Mouse (Mus musculus): ENCODE results near the gene Slc22a3. TPM values are rescaled to one million over a fixed set of nuclear protein-coding genes. Genes with fewer than 3 reads are reported as not detected.
A peak's percentile ranks its signal among the peaks of the same experiment; 100 is the strongest.

The Slc22a3 gene
- polyA plus RNA-seq, 1 experiment from 2014 or later, result 0.59 TPM

DNA sequence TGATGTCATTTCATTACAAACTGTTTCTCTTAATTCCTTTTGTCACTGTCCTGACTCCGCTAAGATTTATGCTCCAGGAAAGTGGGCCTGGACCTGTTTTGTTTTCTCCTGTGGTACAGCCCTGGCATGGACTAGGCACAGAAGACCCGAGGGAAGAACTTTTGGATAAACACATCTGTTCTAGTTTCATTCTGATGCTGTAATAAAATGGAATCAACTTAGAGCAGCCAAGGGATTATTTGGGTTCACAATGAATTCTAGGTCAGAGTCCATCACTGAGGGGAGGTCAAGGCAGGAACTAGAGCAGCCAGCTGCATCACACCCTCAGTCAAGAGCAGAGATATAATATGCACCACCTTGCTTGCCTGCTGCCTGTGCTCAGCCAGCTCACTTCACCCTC, 119.7 kb downstream of the Slc22a3 start:
- H3K9me3 ChIP-seq, result no peaks in the 10 kb centered on the region
- 80% methylated on average over 2 of the region's 2 CpGs for WGBS

DNA sequence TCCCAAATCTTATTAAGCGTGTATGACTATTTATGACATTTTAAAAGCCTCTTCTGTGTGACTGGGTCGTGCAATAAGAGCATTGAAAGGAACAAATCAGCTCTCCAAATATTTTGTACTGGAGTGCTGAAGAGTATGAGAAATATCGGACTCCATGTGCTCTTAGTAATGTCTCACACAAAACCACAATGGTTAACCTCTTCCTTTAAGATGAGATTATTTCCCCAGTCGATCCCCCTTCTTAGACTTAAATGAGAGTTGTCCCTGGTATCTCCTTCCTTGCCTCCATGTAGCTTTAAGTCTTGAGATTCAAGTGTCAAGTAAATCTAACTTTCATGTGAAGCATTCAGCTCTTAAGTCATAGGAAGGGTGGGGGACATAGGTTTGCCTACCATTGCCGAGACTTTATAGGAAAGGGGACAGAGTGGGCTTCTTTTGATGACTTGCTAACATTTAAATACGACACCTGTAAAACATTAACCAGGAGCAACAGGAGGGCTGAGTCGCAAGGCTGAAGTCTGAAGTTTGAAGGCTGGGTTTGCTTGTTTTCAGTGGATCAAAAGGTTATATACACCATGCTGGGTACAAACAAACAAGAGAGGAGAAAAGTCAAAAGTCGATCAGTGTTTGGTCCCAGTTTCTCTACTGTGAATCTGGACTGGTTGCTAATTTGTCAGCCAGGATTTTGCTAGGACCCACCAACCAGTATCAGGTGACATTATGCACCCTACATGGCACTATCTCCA, 122.3 kb downstream of the Slc22a3 start:
- no peak for ATAC-seq (ENCODE audit: insufficient number of reproducible peaks, insufficient read depth, low FRiP score, low TSS enrichment, low read depth)
- WGBS, result 68% methylated on average over 8 of the region's 8 CpGs
- no peaks in the 10 kb centered on the region for H3K36me3 ChIP-seq
- no peaks in the 10 kb centered on the region for H3K4me1 ChIP-seq
- H3K27me3 ChIP-seq, result no peaks in the 10 kb centered on the region
- H3K27ac ChIP-seq, result no peak overlapping the region
- H3K9ac ChIP-seq, result no peak overlapping the region
- no peak overlapping the region for H3K4me2 ChIP-seq
- no peak overlapping the region for H3K4me3 ChIP-seq
- H3K9me3 ChIP-seq, result no peaks in the 10 kb centered on the region

More for the DNA sequence above, 119.7 kb downstream of the Slc22a3 start:
- H3K4me1 ChIP-seq, result no peaks in the 10 kb centered on the region
- no peak for ATAC-seq (ENCODE audit: insufficient number of reproducible peaks, insufficient read depth, low FRiP score, low TSS enrichment, low read depth)
- H3K27ac ChIP-seq, result no peak overlapping the region
- H3K4me3 ChIP-seq, result no peak overlapping the region
- H3K36me3 ChIP-seq, result no peaks in the 10 kb centered on the region
- no peaks in the 10 kb centered on the region for H3K27me3 ChIP-seq
- no peak overlapping the region for H3K4me2 ChIP-seq
- no peak overlapping the region for H3K9ac ChIP-seq

DNA sequence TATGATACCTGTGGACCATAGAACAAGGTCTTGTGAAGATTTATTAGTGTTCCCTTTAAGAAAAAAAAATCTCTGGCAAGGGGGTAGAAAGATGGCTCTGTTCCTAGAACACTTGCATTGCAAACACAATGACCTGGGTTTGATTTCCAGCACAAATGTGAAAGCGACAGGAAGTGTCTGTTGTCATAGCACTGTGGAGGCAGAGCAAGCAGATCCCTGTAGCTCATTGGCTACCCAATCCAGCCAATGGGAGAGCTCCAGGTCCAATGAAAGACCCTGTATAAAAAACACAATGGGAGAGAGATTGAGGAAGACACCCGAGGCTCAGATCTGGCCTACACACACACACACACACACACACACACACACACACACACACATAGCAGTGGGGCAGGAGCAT, 125.0 kb downstream of the Slc22a3 start:
- no peak overlapping the region for H3K4me2 ChIP-seq
- H3K4me1 ChIP-seq, result no peaks in the 10 kb centered on the region
- no peak overlapping the region for H3K9ac ChIP-seq
- no peak for ATAC-seq (ENCODE audit: insufficient number of reproducible peaks, insufficient read depth, low FRiP score, low TSS enrichment, low read depth)
- WGBS, result 31% methylated on average over 2 of the region's 2 CpGs
- no peak overlapping the region for H3K4me3 ChIP-seq
- H3K27me3 ChIP-seq, result no peaks in the 10 kb centered on the region
- no peaks in the 10 kb centered on the region for H3K36me3 ChIP-seq
- no peaks in the 10 kb centered on the region for H3K9me3 ChIP-seq
- H3K27ac ChIP-seq, result no peak overlapping the region

DNA sequence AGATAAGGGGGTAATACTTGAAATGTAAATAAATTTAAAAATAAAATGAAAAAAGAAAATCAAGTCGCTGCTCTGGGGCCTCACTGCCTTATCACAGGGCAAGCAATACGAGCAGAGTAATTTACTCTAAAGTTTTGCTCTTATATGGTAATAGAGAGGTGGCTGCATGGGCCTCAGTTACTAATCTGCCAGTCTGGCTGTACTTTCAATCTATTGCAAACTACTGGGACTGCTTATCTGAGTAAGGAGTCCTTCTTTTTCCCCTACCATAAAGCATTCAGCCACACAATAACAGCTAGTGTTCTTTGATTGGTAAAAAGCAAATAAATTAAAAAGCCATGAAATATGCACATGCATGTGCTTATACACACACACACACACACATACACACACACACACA, 125.9 kb downstream of the Slc22a3 start:
- Histone ChIP-seq H3K4me3 (no peak overlapping the region), H3K27ac (no peak overlapping the region), H3K9me3 (no peaks in the 10 kb centered on the region), H3K4me2 (no peak overlapping the region), H3K27me3 (no peaks in the 10 kb centered on the region), H3K9ac (no peak overlapping the region), H3K4me1 (no peaks in the 10 kb centered on the region), H3K36me3 (no peaks in the 10 kb centered on the region)
- ATAC-seq (ENCODE audit: insufficient number of reproducible peaks, insufficient read depth, low FRiP score, low TSS enrichment, low read depth), result no peak
- 81% methylated on average over 2 of the region's 2 CpGs for WGBS

DNA sequence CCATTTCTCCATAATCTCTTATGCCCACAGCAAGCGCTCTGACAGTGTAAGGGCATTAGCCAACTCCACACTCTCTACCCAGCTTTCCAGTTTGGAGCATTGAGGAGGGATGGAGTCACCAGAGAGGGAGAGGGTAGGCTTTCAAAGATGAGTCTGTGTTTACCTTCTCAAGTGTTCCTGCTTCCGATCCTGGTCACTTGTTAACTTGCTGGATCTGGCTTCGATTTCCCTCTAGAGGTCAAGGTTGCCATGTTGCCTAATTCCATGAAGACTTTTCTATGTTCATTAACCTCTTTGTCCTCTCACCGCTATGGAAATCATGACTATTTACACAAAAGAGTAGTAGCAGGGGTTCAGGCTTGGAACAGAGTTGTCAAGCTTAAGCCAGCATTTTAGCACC, 127.2 kb downstream of the Slc22a3 start:
- Histone ChIP-seq H3K4me2 (no peak overlapping the region), H3K27me3 (no peaks in the 10 kb centered on the region), H3K4me1 (no peaks in the 10 kb centered on the region), H3K9me3 (no peaks in the 10 kb centered on the region), H3K4me3 (no peak overlapping the region), H3K27ac (no peak overlapping the region), H3K9ac (no peak overlapping the region), H3K36me3 (no peaks in the 10 kb centered on the region)
- 83% methylated on average over 4 of the region's 4 CpGs for WGBS
- ATAC-seq (ENCODE audit: insufficient number of reproducible peaks, insufficient read depth, low FRiP score, low TSS enrichment, low read depth), result no peak

DNA sequence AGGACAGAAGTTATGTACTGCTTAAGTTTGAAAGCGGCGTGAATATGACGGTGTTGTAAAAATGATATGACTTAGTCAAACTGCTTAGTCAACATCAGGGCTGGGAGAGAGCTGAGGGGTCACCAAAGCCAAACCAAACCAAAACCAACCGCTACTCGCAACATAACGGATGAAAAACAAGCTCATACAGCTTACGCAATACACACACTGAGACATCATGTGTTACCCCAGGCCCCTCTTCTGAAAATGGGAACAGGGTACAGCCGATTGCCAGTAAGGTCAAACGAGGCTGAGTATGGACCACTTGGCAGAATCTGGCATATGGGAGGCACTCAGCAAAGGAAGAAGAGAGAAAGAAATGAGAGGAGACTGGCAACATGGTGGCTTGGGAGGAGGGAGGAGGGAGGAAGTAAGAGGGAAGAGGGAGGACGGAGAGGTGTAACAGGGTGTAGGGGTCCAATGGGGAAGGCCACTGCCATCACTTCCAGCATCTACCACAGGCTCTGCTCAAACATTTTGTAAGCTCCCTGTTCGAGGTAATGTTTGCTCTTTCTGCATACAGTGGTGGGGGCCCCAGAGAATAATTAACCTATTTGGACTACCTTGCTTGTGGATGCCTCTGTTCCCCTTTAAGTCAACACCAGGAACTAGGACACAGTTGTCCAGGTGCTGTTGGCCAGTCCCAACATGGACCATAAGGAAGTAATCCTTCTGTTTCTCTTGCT, 129.4 kb downstream of the Slc22a3 start, which contains the start of gene Plg:
Plg (plus strand) TSS at position 628 of the 725 bp plus-strand sequence.
- no peak within 1 kb of the TSS for H3K4me3 ChIP-seq
- H3K9ac ChIP-seq, result no peak within 1 kb of the TSS
- no peak within 1 kb of the TSS for H3K27ac ChIP-seq
- 89% methylated on average over 11 of the region's 11 CpGs for WGBS
- no peaks in the 10 kb centered on the region for H3K4me1 ChIP-seq
- H3K27me3 ChIP-seq, result no peaks in the 10 kb centered on the region
- H3K4me2 ChIP-seq, result no peak within 1 kb of the TSS
- H3K36me3 ChIP-seq, result no peaks in the 10 kb centered on the region
- no peak for ATAC-seq (ENCODE audit: insufficient number of reproducible peaks, insufficient read depth, low FRiP score, low TSS enrichment, low read depth)
- H3K9me3 ChIP-seq, result no peaks in the 10 kb centered on the region

DNA sequence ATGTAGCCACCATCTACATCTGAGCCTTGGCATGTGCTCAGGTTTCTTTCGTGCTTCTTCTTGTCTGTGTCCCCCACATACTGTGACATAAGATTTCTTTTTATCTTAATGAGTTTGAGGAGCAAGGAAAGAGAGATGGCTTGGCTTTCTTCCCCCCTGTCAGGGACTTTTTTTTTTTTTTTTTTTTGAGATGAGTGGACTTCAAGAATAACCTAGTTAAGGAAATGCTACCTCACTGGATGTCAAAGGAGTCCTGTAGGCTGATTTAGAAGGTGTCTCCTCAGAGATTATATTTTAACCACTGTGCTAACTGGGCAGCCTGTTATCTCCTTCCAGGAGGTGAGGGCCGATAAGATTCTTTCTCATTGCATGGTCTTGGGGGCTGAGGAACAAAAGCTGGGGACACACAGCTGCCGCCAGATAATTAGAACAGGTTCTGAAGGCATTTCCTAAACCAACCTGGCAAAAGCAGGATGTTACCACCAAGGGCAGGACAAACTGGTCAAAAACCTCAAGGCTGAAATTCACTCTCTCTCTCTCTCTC, 133.8 kb downstream of the Slc22a3 start:
- 68% methylated on average over 3 of the region's 3 CpGs for WGBS
- no peak for ATAC-seq (ENCODE audit: insufficient number of reproducible peaks, insufficient read depth, low FRiP score, low TSS enrichment, low read depth)
- Histone ChIP-seq H3K4me3 (no peak overlapping the region), H3K27me3 (no peaks in the 10 kb centered on the region), H3K36me3 (no peaks in the 10 kb centered on the region), H3K9ac (no peak overlapping the region), H3K4me1 (0 out of 2 replicates have a peak, but pooled peaks cover 7% of the 10 kb centered on the region), H3K27ac (no peak overlapping the region), H3K4me2 (no peak overlapping the region), H3K9me3 (no peaks in the 10 kb centered on the region)

DNA sequence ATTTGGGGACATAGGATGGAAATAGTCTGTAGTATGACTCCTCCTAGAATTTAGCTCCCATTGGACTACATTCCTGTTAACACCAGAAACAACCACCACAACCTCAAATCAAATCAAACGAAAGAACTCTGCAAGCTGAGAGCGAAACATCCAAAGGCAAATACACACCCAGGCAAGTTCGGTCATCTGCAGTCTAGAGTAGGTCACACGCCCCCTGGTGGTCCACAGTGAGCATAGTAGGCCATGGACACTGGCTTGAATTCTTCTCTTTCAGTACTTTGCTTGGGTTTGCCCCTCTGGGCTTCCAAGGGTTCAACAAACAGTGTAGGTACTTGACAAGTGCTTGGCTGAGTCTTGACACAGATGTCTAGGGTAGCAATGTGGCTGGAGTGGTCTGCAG, 135.5 kb downstream of the Slc22a3 start:
- H3K9me3 ChIP-seq, result no peaks in the 10 kb centered on the region
- H3K4me2 ChIP-seq, result peak overlapping the region; percentile 36; the same call in 1 of the 2 replicates
- no peaks in the 10 kb centered on the region for H3K36me3 ChIP-seq
- H3K4me3 ChIP-seq, result no peak overlapping the region
- H3K27ac ChIP-seq, result no peak overlapping the region
- 21% methylated on average over 4 of the region's 4 CpGs for WGBS
- no peaks in the 10 kb centered on the region for H3K27me3 ChIP-seq
- ATAC-seq (ENCODE audit: insufficient number of reproducible peaks, insufficient read depth, low FRiP score, low TSS enrichment, low read depth), result no peak
- H3K9ac ChIP-seq, result no peak overlapping the region
- H3K4me1 ChIP-seq, result 0 out of 2 replicates have a peak, but pooled peaks cover 12% of the 10 kb centered on the region

DNA sequence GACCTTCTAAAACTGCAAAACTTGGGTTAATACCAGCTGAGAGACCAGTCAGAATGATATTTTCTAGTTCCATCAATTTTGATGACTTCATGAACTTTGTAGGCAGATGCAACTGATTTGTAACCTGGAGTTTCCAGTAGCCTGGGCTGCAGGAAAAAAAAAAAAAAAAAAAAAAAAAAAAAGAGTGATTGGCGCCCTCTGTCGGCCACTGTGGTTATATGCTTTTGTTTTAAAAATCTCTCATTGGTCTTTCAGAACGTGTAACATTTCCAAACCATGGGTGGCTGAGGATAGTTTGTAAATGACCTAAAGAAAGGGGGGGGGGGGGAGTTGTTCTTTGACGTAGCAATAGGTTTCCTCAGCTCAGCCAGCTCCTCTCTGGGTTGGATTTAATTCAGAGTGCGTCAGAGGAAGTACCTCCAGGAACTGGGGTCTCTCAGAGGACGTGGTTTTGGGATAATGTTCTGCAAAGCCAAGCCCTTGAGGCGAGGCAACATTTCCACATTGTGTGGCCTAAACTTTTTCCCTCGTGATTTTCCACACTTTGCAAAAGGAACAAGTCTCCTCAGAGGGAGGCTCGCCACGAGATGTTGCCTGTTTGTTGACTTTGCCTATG, 136.1 kb downstream of the Slc22a3 start:
- H3K4me3 ChIP-seq, result no peak overlapping the region
- no peak overlapping the region for H3K9ac ChIP-seq
- H3K9me3 ChIP-seq, result no peaks in the 10 kb centered on the region
- no peaks in the 10 kb centered on the region for H3K27me3 ChIP-seq
- H3K4me2 ChIP-seq, result peak overlapping the region; percentile 36
- 0 out of 2 replicates have a peak, but pooled peaks cover 12% of the 10 kb centered on the region for H3K4me1 ChIP-seq
- WGBS, result 29% methylated on average over 10 of the region's 10 CpGs
- H3K36me3 ChIP-seq, result no peaks in the 10 kb centered on the region
- H3K27ac ChIP-seq, result no peak overlapping the region
- no peak for ATAC-seq (ENCODE audit: insufficient number of reproducible peaks, insufficient read depth, low FRiP score, low TSS enrichment, low read depth)

DNA sequence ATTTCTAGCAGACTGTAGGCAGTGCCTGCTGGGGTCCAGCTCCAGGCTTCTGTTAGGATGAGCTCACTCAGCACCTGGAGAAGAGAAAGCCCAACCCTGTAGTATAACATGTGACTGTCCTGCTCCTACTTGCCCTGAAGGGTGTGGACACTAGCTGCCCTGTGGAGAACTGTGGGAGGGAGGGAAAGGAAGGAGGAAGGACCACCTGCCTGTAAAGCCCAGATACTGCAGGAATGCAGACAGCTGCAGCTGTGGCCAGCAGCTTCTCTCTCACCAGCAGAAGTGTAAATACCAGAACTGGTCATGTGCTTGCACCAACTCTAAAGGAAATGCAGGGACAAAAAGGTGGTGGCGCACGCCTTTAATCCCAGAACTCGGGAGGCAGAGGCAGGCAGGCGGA, 137.2 kb downstream of the Slc22a3 start:
- Histone ChIP-seq H3K4me1 (0 out of 2 replicates have a peak, but pooled peaks cover 12% of the 10 kb centered on the region), H3K9ac (no peak overlapping the region), H3K9me3 (no peaks in the 10 kb centered on the region), H3K36me3 (no peaks in the 10 kb centered on the region), H3K27ac (no peak overlapping the region), H3K27me3 (no peaks in the 10 kb centered on the region), H3K4me2 (no peak overlapping the region), H3K4me3 (no peak overlapping the region)
- 76% methylated on average over 4 of the region's 4 CpGs for WGBS
- ATAC-seq (ENCODE audit: insufficient number of reproducible peaks, insufficient read depth, low FRiP score, low TSS enrichment, low read depth), result no peak

DNA sequence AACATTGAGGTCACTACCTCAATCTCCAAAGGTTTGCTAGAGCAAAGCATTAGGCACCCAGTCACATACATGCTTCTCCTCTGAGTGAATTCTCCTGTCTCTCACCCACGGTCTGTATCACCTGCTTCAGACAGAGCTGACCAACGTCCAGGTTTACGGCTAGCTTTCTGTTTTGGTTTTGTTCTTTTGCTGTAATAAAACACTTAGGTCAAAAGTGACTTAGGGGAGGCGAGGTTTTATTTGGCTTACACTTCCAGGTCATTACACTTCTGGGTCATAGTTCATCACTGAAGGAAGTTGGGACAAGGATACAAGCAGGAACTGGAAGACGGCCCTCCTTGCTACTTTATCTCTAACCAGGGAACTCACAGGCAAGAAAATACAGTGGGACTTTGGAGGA, 138.1 kb downstream of the Slc22a3 start:
- no peaks in the 10 kb centered on the region for H3K9me3 ChIP-seq
- H3K27ac ChIP-seq, result no peak overlapping the region
- H3K4me1 ChIP-seq, result peaks cover 13% of the 10 kb centered on the region; the same call in 1 of the 2 replicates
- no peaks in the 10 kb centered on the region for H3K36me3 ChIP-seq
- WGBS, result 69% methylated on average over 5 of the region's 5 CpGs
- no peak overlapping the region for H3K9ac ChIP-seq
- H3K4me2 ChIP-seq, result no peak overlapping the region
- no peak overlapping the region for H3K4me3 ChIP-seq
- H3K27me3 ChIP-seq, result no peaks in the 10 kb centered on the region
- ATAC-seq (ENCODE audit: insufficient number of reproducible peaks, insufficient read depth, low FRiP score, low TSS enrichment, low read depth), result no peak

Measured in embryonic facial prominence, embryonic 13.5 days (tissue).